Mouse (Mus musculus) bone marrow, adult 2 months (tissue): ENCODE results near the gene Trmt1l. TPM values are rescaled to one million over a fixed set of nuclear protein-coding genes. Genes with fewer than 3 reads are reported as not detected.
A peak's percentile ranks its signal among the peaks of the same experiment; 100 is the strongest.

Source experiments
- H3K27ac ChIP-seq: fragments of 200-500 bp; 2 replicates; pipeline ENCODE4 v1.5.1; 2012; ENCODE audit warnings: low read depth, mild to moderate bottlenecking, control low read depth, inconsistent platforms, low read length; ENCODE audit not compliant: control insufficient read depth, poor library complexity, insufficient read depth
- H3K4me1 ChIP-seq: fragments of 200-500 bp; 2 replicates; pipeline ENCODE4 v1.6.1; 2011; ENCODE audit warnings: low read length; ENCODE audit not compliant: control insufficient read depth, insufficient read depth
- H3K4me3 ChIP-seq: fragments of 200-500 bp; replicated peaks from 2 replicates; pipeline ENCODE3; 2011; ENCODE audit warnings: mild to moderate bottlenecking, low read depth, low read length, control low read depth; ENCODE audit not compliant: control insufficient read depth
- CTCF ChIP-seq: fragments of 200-500 bp; IDR thresholded peaks from 2 replicates; pipeline ENCODE4 v1.5.1; 2011; ENCODE audit warnings: low read length, control low read depth; ENCODE audit not compliant: control insufficient read depth, insufficient read depth
- POLR2A ChIP-seq: fragments of 200-500 bp; IDR thresholded peaks from 2 replicates; pipeline ENCODE4 v1.6.1; 2011; ENCODE audit warnings: low read depth, mild to moderate bottlenecking, control low read depth, low read length, borderline replicate concordance; ENCODE audit not compliant: control insufficient read depth
- WGBS: fragments of 180-500 bp; shearing (Covaris S2); methylation state at CpG from one replicate; pipeline ENCODE4 v1.1.7; 2018; 5-methylcytosine and 5-hydroxymethylcytosine counted together
- polyA plus RNA-seq: library from polyadenylated mRNA; stranded (reverse); fragments of >200 nt; gene quantifications from 2 replicates; pipeline ENCODE4 v1.2.4, GENCODE M21; 2011; ENCODE audit warnings: low replicate concordance; ENCODE audit not compliant: missing spikeins, insufficient read depth, insufficient read length

Gene Trmt1l
- 12.9 and 25.7 TPM in 2 replicates for polyA plus RNA-seq

- peak; percentile 97 for TF ChIP-seq POLR2A
- no peak for TF ChIP-seq CTCF
- Histone ChIP-seq H3K27ac (peak within 1 kb of the TSS; percentile 96), H3K4me3 (peak within 1 kb of the TSS; percentile 88), H3K4me1 (no peaks in the 10 kb centered on the region; the same call in 1 of the 2 replicates)
- under 1% methylated on average over 74 of the region's 74 CpGs for WGBS
Observed at GRCm38 (mm10) chr1:151428263-151429221, at the start of gene Trmt1l, which contains the start of gene Swt1. TSS of gene Trmt1l (plus strand) at chr1:151428542. TSS of gene Swt1 (minus strand) at chr1:151428455.

DNA sequence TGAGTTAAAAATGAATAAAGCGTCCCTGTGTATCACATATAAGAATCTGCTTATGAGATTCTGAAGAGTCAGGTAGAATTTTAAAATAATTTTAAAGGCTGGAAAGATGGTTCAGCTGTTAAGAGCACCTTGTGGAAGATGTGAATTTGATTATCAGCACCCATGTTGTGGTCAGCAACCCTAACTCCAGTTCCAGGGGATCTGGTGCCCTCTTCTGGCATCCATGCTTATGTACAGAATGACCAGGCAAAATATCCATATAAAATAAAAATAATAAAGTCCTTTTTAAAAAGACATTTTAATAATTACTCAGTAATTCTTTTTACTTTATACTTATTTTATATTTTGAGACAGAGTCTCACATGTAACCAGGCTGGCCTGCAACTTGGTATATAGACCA lies 38.3 kb upstream of the Trmt1l start:
- 87% methylated on average over 1 of the region's 1 CpGs for WGBS
- no peak for TF ChIP-seq POLR2A
- peak; percentile 34; the same call in 1 of the 2 replicates for TF ChIP-seq CTCF

GRCm38 (mm10) chr1:151409827-151410226 lies 18.5 kb upstream of the Trmt1l start:
- H3K4me3 ChIP-seq: no peak overlapping the region
- WGBS: 93% methylated on average over 3 of the region's 3 CpGs
- H3K27ac ChIP-seq: no peak overlapping the region
- no peaks in the 10 kb centered on the region for H3K4me1 ChIP-seq
- TF ChIP-seq POLR2A (no peak), CTCF (no peak)

More for the DNA sequence above, 38.3 kb upstream of the Trmt1l start:
- H3K4me3 ChIP-seq: no peak overlapping the region
- no peak overlapping the region for H3K27ac ChIP-seq
- no peaks in the 10 kb centered on the region for H3K4me1 ChIP-seq

DNA sequence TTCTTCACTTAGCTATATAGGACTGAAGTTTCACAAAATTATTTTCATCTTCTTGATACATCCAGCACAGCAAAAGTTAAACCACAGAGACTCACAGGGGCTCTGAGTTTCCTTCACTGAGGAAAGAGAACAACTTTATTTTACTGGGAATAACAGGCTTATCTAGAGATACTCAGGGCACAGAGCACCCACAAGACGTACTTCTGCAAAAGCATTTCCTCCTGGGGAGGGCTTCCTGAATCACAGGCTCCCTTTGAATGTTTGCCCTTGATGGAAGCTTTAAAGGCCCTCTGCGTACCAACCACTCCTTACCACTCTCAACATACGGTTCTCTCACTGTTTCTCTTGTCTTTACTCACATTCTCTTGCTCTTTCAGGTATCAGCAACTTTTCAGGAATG lies 6.2 kb upstream of the Trmt1l start:
- Histone ChIP-seq H3K4me1 (no peaks in the 10 kb centered on the region), H3K27ac (no peak overlapping the region), H3K4me3 (no peak overlapping the region)
- 12% methylated on average over 3 of the region's 3 CpGs for WGBS
- no peak for TF ChIP-seq CTCF
- TF ChIP-seq POLR2A: no peak

DNA sequence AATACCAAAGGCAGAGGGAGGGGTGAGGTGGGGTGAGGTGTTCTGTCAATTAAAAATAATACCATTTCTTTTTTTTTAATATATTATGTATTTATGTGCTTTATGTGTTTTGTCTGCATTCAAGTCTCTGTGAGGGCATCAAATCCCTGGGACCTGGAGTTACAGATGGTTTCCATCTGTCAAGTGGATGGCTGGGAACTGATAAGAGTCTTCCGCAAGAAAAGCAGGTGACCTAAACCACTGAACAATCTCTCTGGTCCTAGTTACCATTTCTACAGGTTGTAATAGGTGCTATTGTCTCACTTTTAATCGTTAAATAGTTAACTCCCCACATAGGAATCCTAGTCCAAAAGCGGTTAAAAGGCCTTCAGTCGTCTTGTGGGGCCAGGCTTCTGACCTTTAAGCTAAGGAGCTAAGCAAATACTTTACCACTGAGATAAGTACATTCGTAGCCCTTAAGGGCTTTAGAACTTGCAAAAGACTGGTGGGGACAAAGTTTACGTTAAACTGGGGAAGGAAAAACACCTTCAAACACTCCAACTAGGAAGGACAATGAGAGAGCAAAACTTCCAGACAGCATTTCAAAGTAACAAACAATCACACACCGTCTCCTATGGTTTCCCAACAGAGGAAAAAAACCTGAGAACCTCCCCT lies 1.3 kb upstream of the Trmt1l start:
- H3K27ac ChIP-seq: no peak overlapping the region

DNA sequence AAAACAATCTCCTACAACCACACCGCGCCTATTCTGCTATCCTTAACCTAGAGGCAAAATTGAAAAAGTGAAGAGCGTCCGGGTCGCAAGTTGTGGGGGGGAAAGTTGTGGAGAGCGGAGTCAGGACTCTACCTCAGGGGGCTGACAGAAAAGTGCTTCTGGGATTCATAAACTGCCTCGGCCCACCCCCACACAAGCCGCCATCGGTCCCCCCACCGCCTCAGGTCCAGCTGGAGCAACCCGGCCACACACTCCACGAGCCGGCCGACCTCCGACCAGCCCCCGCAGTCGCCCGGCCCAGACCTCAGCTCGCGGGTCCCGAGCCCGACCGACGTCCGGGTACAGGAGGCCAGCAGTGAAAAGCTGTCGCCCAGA lies 467 bp upstream of the Trmt1l start:
- Histone ChIP-seq H3K4me1 (no peaks in the 10 kb centered on the region; the same call in 1 of the 2 replicates), H3K27ac (peak overlapping the region; percentile 66), H3K4me3 (peak overlapping the region; percentile 88)
- TF ChIP-seq CTCF (no peak), POLR2A (no peak)
- WGBS: under 1% methylated on average over 26 of the region's 26 CpGs

More for the DNA sequence above, 1.3 kb upstream of the Trmt1l start:
- TF ChIP-seq POLR2A (no peak), CTCF (no peak)
- no peaks in the 10 kb centered on the region; the same call in 1 of the 2 replicates for H3K4me1 ChIP-seq
- peak overlapping the region; percentile 42 for H3K4me3 ChIP-seq
- 36% methylated on average over 7 of the region's 7 CpGs for WGBS

GRCm38 (mm10) chr1:151429316-151429715 lies 974 bp downstream of the Trmt1l start:
- 26% methylated on average over 9 of the region's 9 CpGs for WGBS
- TF ChIP-seq CTCF: no peak
- no peak for TF ChIP-seq POLR2A
- Histone ChIP-seq H3K4me1 (no peaks in the 10 kb centered on the region; the same call in 1 of the 2 replicates), H3K4me3 (peak overlapping the region; percentile 88), H3K27ac (no peak overlapping the region)

DNA sequence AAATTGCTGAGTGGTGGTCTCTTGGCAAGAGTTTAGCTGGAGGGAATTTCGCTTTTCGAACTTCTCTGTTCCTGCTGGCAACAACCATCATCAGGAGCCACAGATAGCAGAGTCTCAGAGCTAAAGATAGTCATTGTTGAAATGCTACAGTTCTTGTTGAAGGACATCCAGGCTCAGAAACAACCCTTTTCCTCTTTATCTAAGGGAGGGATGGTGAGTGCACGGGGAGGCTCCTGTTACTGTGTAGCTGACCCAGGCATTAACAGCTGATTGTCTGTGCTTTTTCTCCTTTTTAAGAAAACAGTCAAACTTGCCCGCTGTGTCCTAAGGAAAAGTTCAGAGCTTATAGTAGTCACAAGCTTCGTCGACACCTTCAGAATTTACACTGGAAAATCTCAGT lies 7.1 kb downstream of the Trmt1l start:
- no peak for TF ChIP-seq CTCF
- TF ChIP-seq POLR2A: no peak
- Histone ChIP-seq H3K4me3 (no peak overlapping the region), H3K4me1 (no peaks in the 10 kb centered on the region), H3K27ac (no peak overlapping the region)
- 89% methylated on average over 6 of the region's 6 CpGs for WGBS
